Mouse (Mus musculus) CD4-positive, CD25-positive, alpha-beta regulatory T cell, adult 4 months (primary cell): ENCODE data around the gene Abhd11. TPM values are rescaled to one million over a fixed set of nuclear protein-coding genes. Genes with fewer than 3 reads are reported as not detected.
A peak's percentile ranks its signal among the peaks of the same experiment; 100 is the strongest.
"Not testable (repeated sequence)": the region's sequence is repeated elsewhere in the genome, so short reads cannot be mapped to it uniquely, and the experiment has no call there.

Source experiments
- ATAC-seq: one replicate; pipeline ENCODE4 v1.8.0; 2017
- polyA plus RNA-seq, 2 experiments: library from polyadenylated mRNA; unstranded; fragments of 100-300 nt; shearing (Covaris generic); gene quantifications; one replicate each; pipeline ENCODE4 v1.2.1; 2017

Abhd11 gene
- polyA plus RNA-seq, 2 experiments from 2014 or later, result 64.3 to 80.5 TPM

- ATAC-seq, result peak; percentile 78
Measured at GRCm38 (mm10) chr5:135024665-135025224, 15.8 kb downstream of the Abhd11 start.

GRCm38 (mm10) chr5:135025899-135026298 lies 16.9 kb downstream of the Abhd11 start:
- no peak for ATAC-seq

- no peak for ATAC-seq
Measured at GRCm38 (mm10) chr5:135029007-135029854, 20.3 kb downstream of the Abhd11 start.

GRCm38 (mm10) chr5:135032581-135032980 lies 23.6 kb downstream of the Abhd11 start:
- ATAC-seq, result no peak

- no peak for ATAC-seq
Measured at GRCm38 (mm10) chr5:135034593-135034992, 25.6 kb downstream of the Abhd11 start.

- ATAC-seq, result no peak
Measured at GRCm38 (mm10) chr5:135035608-135036359, 26.8 kb downstream of the Abhd11 start.

- ATAC-seq, result no peak
Measured at GRCm38 (mm10) chr5:135037946-135038345, 29.0 kb downstream of the Abhd11 start.

GRCm38 (mm10) chr5:135039541-135039940 lies 30.6 kb downstream of the Abhd11 start:
- no peak for ATAC-seq

GRCm38 (mm10) chr5:135040059-135040458 lies 31.1 kb downstream of the Abhd11 start:
- ATAC-seq, result no peak

- ATAC-seq, result no peak
Measured at GRCm38 (mm10) chr5:135040777-135041176, 31.8 kb downstream of the Abhd11 start.

- no peak for ATAC-seq
Measured at GRCm38 (mm10) chr5:135042105-135042788, 33.3 kb downstream of the Abhd11 start.

- no peak for ATAC-seq
Measured at GRCm38 (mm10) chr5:135044575-135044974, 35.6 kb downstream of the Abhd11 start.

- no peak for ATAC-seq
Measured at GRCm38 (mm10) chr5:135048539-135048938, 39.6 kb downstream of the Abhd11 start.

GRCm38 (mm10) chr5:135049268-135049667 lies 40.3 kb downstream of the Abhd11 start:
- not testable (repeated sequence) for ATAC-seq

- no peak for ATAC-seq
Measured at GRCm38 (mm10) chr5:135053356-135053755, 44.4 kb downstream of the Abhd11 start.

Other genes starting within 250 kb of the Abhd11 start
- not detected for gene Tmem270, start 102.4 kb upstream of the Abhd11 start, polyA plus RNA-seq
- not detected for gene Cldn13, start 93.6 kb upstream of the Abhd11 start, polyA plus RNA-seq
- gene Mettl27, start 76.8 kb upstream of the Abhd11 start, polyA plus RNA-seq, result 10 to 100 TPM; 11.4 to 16.7 TPM
- under 1 TPM in 1 of 2 experiments, not detected in 1; 0.40 TPM for gene Cldn4, start 62.2 kb upstream of the Abhd11 start, polyA plus RNA-seq
- not detected for gene Cldn3, start 22.9 kb upstream of the Abhd11 start, polyA plus RNA-seq
- gene Stx1a, start 14.3 kb downstream of the Abhd11 start, polyA plus RNA-seq, result 10 to 100 TPM; 15.4 to 27.0 TPM
- gene Dnajc30, start 55.0 kb downstream of the Abhd11 start, polyA plus RNA-seq, result 10 to 100 TPM; 23.4 to 36.6 TPM
- gene Bud23, start 55.8 kb downstream of the Abhd11 start, polyA plus RNA-seq, result 100 to 1,000 TPM in 1 of 2 experiments, 10 to 100 TPM in 1; 60.8 to 103 TPM
- gene Vps37d, start 69.1 kb downstream of the Abhd11 start, polyA plus RNA-seq, result not detected
- gene Mlxipl, start 80.7 kb downstream of the Abhd11 start, polyA plus RNA-seq, result under 1 TPM in 1 of 2 experiments, not detected in 1; 0.13 TPM
- 1 to 10 TPM; 4.8 to 5.3 TPM for gene Tbl2, start 140.5 kb downstream of the Abhd11 start, polyA plus RNA-seq
- gene Bcl7b, start 159.1 kb downstream of the Abhd11 start, polyA plus RNA-seq, result 10 to 100 TPM; 47.1 to 79.6 TPM
- gene Baz1b, start 178.1 kb downstream of the Abhd11 start, polyA plus RNA-seq, result 10 to 100 TPM; 25.2 to 25.4 TPM
- gene Fzd9, start 242.1 kb downstream of the Abhd11 start, polyA plus RNA-seq, result not detected